Mouse (Mus musculus) CH12.LX (cell line): ENCODE data around the gene C2cd4b.

Experiments used
- CTCF ChIP-seq, 2 experiments: IDR thresholded peaks in 1 of 2; conservative IDR thresholded peaks in 1 of 2; 2 replicates each; pipeline ENCODE4 v1.5.1; 2011 to 2012; ENCODE audit warnings: low read depth in 2 of 2, low read length in 2 of 2, improper control_type of control experiment in 1 of 2, inconsistent platforms in 1 of 2, mild to moderate bottlenecking in 1 of 2, moderate library complexity in 1 of 2
- EP300 ChIP-seq: IDR thresholded peaks from 2 replicates; pipeline ENCODE4 v1.6.1; 2011; ENCODE audit warnings: low read length, improper control_type of control experiment
- USF2 ChIP-seq: conservative IDR thresholded peaks from 2 replicates; pipeline ENCODE4 v1.6.1; 2011; ENCODE audit warnings: low read depth, low read length, improper control_type of control experiment

- TF ChIP-seq EP300 = peak; percentile 54
- TF ChIP-seq CTCF (conservative IDR thresholded peaks at IDR 0.05 in 1 of 2, IDR thresholded peaks at IDR 0.05 in 1 of 2; ENCODE audit: low read depth in 2 of 2, low read length in 2 of 2) = no peak
- no peak for TF ChIP-seq USF2
Measured at GRCm38 (mm10) chr9:67799078-67799819, 40.0 kb downstream of the C2cd4b start.
